Mouse (Mus musculus) frontal cortex, postnatal 25 days (tissue): ENCODE data around the gene Nsf.
"Not testable (repeated sequence)": the region's sequence is repeated elsewhere in the genome, so short reads cannot be mapped to it uniquely, and the experiment has no call there.

Experiments used
- DNase-seq, 2 experiments: peaks; one replicate each; pipeline ENCODE4 v3.0.0; 2022; ENCODE audit warnings: low spot score in 2 of 2

Nsf gene

DNA sequence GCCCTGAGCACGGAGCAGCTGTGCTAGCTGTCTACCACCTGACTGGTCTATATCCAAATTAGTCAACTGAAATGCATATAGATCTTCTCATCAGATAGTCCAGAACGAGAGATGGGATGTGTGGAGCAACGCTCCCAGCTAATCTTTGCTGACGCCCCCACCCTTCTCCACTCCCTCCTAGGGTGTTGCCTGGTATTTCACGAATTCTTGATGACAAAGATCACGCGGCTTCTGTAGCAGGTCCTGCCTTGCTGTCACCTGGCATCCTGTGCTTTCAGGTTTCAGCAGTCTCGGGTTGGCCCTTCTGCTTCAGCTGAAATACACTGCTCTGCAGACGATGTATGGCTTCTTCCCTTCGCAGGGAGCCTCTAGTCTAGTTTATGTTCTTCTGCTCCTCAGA is 61.0 kb downstream of the Nsf start:
- DNase-seq, result no peak

DNA sequence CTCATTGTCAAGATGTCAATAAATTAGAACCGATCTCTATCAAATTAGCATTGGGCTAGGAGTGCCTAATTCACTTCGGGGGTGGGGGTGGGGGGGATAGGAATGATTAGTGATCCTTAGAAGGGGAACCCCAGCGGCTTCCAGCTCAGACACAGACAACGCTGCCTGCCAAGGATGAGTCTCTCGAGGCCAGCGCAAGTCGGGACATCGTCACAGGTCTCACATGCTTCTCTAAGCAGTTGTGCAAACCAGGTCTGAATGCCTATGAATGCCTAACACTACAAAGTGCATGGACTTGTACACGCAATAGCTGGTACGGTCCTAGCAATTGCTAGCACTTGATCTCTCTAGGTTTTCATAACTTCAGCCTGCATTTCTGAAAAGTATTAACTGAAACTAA is 62.1 kb downstream of the Nsf start:
- no peak for DNase-seq

DNA sequence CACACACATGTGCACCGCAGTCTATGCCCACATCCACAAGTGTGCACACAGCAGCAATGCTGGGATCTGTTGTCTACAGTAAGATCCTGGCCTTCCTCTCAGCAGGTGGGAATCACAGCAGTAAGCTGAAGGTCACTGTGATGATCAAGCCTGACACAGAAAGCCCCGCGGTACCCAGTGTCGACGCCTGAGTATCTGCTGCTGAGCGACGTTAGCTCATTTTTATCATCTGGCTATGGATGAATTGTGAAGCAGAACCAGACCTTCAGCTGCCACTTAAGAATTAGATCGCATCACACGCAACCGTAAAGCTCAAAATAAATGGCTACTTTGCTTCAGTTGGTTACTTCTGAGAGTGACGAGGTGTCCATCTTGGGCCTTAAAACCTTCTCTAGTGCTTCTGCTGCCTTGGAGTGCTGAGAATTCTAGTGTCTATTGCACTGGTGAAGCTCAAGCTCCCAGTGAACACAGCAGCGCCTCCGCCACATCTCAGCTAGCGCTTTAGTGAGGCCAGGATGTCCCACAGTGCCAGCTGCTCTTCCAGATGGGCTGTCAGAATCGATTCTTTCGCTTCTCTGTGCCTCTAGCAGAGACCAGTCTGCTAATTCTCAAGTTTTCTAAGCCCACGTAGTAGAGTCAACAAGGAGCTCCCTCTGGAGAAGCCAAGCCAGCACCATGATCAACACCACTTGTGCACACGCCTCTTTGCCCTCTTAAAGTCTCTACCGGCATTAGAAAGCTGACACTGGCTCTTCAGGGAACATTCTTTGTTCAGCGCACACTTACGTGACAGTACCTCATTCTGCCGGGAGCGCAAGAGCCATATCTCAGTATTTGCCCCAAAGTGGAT is 63.3 kb downstream of the Nsf start:
- DNase-seq, result no peak

DNA sequence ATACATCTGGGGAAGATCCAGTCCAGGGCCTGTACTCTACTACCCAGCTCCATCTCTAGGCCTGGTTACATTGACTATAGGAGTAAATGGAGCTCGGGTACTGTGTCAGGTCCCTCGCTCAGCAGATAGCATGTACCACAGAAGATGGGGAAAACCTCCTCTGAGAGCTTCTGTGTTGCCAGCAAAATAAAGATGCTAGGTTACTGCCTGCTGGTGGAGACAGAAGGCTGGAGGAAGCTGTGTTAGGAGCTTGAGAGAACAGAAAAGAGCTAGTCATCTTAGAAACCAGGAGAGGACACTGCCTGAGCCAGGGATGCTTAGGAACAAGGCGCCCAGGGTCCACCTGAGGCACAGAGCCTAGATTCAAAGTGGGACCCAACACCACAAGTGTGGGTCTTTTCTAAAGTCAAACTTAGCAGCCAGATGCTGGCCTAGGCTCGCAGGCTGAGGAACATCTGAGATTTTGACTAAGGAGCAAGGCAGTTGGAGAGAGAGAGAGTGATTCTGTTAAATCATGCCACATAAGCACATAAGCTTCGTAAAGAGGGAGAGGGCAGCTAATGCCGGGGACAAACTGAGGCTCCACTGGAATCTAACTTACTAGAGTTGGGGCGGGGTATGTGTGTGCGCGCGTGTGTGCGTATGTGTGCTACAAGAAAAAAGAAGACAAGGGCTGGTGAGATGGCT is 66.0 kb downstream of the Nsf start:
- no peak for DNase-seq

DNA sequence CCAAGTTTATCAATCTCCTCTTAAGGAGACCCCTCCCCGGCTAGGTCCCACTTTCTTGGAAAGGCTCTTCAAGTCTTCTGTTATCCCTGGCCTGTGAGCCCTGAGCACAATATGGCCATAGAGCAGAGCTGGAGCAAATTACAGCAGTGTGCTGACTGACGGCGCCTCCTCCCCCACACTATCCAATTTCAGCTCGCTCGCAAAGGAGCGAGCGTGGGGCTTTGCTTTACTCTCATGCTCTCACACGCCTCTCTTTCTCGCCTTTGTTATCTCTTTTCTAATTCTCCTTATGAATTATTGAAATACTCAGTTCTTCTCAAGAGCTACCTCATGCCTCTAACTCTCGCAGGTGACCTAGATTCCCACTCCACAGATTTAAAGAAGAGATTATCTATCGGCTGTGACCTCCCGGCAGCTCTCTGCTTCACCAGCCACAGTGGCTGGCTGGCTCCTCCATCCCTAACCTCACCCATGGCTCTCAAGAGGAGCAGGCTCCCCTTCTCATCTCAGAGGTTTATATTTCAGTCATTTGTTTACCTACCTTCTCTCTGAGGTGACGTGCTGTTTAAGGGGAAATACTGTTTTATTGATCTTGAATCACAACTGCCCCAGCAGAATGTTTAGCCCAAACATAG is 69.0 kb downstream of the Nsf start:
- DNase-seq, result no peak

DNA sequence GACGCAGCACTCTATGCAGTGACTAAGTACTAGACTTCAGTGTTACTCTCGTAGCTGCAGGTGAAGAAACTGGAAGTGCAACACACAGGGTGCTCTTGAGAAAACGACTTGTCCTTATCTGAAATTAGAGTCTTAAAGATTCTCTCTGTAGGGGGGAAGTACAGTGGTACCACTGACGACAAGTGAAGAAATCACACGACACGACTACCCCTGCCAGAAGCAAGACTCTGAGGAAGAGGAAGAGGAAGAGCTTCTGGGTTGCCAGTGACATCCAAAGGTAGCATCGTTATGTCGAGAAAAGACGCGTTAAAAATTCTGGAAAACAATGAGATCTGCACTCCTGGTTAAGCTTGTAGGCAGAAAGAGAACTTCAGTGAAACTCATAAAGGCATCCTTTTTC is 70.1 kb downstream of the Nsf start:
- DNase-seq, result no peak

DNA sequence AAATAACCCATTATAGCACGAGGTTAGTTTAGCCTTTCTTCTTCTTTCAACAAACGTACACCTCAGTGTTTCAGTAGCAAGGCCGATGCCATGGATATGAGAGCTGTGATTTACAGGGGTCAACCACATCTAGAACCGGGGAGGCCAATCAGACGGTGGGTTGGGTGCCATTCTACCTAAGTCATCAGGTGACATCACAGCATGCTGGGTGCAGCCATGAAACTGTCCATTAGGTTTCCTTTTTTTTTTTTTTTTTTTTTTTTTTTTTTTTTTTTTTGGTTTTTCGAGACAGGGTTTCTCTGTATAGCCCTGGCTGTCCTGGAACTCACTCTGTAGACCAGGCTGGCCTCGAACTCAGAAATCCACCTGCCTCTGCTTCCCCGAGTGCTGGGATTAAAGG is 74.4 kb downstream of the Nsf start:
- DNase-seq, result not testable (repeated sequence)

DNA sequence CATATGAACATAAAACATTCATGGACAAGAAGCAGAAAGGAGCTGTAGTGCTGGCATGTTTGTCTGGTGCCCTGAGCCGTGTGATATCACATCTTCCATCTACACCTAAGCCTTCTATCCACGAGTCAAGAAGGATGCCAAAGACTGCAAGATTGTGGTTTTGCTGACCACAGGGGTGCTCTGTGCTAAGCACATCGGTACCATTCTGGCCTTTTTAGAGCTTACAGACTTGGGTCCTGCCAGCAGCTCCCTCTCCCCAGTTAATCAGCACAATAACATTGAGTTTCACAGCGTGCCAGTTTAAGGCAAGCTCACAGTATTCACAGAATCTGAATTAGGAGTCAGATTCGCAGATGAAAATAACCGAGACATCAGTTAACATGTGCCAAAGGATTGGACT is 75.4 kb downstream of the Nsf start:
- DNase-seq, result no peak

DNA sequence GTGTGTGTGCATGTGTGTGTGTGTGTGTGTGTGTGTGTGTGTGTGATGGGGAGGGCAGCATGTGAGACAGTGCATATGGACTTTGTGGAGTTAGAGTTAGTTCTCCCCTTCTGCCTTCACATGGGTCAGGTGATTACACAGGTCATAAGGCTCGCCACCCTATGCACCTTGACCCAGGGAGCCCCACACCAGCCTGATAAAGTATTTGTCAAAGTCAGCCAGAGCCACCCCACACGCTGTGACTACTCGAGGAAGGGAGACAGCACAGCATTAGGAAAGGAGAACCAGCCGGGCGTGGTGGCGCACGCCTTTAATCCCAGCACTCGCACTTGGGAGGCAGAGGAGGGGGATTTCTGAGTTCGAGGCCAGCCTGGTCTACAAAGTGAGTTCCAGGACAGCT is 83.5 kb downstream of the Nsf start:
- no peak for DNase-seq

DNA sequence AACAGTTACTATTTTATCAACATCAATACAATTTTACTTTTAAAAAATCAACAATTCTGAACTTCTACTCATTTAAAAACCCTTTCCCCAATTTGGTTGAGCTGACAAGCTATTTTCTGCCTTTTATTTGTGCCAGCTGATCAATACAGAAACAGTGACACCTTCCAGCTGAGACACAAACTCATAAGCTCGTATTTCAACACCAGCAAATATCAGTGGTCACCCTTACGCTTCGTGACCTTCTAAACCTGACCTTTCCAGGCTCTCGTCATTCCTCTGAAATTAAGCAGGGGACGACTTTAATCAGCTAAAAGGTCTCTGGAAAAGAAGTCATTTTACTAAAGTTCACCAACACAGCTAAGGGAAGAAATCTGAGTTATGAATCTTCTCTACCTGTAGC is 86.2 kb downstream of the Nsf start:
- DNase-seq, result no peak

DNA sequence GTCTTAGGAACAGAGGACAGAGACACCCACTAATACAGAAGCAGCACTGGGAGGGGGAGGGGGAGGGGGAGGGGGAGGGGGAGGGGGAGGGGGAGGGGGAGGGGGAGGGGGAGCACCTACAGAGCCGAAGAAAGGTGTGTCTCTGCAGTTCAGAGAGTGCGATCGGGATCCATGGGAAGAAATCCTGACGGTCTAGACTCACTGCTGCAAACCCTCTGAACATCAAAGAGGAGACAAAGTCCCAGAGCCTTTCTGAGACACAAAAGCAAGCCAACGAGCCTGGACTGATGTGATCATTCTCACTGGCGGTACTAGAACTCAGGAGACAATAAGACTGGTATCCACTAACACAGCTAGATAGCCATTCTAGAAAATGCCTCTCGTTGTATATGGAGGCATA is 88.5 kb downstream of the Nsf start:
- DNase-seq, result no peak

DNA sequence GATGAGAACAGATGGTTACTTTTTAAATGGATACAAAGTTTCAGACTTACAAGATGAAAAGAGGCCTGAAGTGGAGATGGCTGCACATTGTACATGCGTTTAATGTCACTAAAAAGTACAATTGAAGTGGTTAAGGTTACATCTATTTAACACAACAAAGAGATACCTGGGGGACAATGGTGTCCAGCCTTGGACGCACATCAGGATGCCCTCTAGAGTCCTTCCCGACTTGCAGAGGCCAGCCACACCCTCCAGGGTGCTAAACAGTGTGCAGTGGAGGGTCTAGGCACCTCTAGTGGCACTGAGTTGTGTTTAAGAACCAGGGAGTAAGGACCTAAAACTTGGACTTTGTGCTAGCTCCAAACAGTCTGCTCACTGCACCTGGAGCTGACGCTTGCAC is 89.4 kb downstream of the Nsf start:
- no peak for DNase-seq

DNA sequence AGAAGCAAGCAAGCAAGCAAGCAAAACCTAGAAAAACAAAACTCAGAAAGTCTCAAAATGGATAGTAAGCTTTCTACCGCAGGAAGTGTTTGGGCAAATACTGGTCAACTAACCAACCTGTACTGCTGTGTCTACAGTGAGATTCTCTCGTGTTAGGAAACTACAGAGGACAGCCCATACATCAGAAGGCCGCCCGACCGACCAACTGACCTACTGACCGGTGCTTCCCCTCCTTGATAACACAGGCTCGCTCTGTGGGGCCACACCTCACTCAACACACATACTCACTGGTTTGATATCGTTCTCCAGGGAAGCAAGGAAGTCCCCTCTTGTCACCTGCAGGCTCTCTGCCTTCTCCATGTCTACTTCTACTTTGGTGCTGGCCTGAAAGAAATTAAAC is 90.9 kb downstream of the Nsf start:
- no peak for DNase-seq

DNA sequence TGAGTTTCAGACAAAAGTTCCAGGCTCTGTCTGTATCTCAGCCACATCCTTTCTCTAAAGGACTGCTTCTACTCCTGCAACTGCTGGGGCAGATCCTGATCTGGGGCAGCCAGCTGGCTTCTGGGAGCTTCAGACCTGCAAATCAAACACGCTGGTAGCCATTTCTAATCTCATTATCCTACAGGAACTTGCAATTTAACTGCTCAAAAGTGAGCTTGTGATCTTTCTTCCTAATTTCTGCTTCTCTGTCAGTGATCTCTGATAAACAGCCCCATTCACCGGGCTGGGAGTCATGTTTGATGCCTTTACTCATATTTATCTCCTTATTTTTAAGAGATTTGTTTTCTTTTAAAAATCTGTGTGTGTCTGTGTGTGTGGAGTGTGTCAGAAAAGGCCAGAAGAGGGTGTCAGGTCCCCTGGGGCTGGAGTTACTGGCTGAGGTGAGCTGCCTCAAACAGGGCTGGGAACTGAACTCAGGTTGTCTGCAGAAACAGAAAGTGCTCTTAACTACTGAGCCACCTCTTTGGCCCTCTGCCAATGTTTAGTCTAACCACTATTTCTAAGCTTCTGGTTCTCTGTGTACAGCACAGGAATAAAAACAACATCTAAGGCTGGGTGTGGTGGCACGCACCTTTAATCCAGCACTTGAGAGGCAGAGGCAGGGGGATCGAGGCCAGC is 93.8 kb downstream of the Nsf start:
- no peak for DNase-seq

DNA sequence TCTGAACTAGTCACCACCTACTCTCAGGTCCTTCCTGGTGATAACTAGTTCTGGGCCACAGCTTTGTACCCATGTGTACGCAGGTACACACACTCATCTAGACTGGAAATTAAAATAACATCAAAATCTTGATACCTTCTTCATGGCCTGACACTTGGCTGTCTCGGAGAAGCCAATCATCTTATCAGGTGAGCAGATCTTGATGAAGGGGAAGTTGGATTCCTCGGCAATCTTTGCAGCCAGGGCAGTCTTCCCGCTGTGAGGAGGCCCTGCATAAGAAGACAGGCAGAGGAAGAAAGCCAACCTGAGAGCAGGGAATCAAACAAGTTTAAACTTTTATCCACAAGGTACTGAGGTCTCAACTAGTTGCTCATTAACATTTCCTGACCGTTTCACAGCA is 95.1 kb downstream of the Nsf start:
- no peak for DNase-seq

DNA sequence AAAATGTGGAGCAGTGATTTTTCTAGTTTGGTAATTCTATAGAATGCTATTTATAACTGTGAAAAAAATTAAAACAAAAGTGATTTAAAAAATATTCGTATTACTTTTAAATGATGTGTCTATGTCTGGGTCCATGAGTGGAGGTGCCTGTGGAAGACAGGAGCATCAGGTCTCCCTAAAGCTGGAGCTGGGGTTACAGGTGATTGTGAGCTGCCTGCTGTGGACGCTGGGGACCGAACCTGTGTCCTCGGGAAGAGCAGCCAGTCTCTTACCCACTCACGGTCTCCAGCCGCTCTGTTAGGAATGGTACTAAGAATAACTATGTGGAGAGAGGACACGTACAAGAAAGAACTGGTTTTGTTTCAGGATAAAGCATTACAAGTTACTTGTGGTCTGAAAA is 97.2 kb downstream of the Nsf start:
- no peak for DNase-seq

DNA sequence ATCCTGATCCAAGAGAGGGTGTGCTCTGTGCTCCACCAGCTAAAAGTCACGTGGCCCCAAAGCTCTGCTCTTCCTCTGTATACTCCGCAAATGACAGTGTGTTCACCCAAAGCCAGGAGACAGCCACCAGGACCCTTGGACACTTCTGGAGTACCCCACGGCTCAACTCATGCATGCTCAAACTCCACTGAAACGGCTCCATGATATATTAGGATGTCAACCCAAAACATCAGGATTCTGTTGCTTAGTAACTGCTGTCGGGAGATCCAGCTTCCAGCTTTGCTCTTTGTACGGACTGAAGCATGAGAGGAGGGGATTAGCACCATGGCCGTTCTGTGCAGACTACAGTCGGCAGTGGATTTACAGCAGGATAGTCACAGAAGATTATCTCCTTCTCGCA is 99.6 kb downstream of the Nsf start:
- DNase-seq, result no peak

DNA sequence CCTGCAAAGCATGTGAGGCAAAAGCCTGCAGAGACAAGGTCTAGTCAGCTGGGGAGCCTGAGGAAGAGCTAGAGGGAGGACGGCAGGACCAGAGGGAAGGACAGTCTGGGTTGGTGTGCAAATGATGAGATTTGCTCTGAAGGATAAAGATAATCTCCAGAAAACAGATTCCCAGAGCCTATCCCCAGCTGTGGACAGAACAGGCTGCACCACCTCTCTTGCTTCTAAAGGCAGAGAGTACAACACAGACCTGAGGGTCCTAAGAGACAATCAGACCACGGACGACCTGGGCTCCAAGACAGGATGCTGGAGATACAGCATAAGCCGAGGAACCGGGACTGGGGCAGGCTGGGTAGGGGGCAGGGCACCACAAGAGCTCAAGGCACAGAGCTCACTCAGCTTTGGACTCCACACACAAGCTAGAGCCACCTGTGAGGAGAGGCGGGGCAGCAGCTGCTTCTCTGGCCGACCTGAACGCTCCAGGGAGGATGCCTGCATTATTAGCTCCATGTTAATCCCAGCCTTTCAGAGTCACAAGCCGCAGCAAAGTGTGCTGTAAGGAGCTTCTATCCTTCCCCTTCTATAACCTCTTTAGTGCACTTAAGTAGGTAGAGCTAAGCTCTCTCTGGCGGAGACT is 100.5 kb downstream of the Nsf start:
- no peak for DNase-seq

DNA sequence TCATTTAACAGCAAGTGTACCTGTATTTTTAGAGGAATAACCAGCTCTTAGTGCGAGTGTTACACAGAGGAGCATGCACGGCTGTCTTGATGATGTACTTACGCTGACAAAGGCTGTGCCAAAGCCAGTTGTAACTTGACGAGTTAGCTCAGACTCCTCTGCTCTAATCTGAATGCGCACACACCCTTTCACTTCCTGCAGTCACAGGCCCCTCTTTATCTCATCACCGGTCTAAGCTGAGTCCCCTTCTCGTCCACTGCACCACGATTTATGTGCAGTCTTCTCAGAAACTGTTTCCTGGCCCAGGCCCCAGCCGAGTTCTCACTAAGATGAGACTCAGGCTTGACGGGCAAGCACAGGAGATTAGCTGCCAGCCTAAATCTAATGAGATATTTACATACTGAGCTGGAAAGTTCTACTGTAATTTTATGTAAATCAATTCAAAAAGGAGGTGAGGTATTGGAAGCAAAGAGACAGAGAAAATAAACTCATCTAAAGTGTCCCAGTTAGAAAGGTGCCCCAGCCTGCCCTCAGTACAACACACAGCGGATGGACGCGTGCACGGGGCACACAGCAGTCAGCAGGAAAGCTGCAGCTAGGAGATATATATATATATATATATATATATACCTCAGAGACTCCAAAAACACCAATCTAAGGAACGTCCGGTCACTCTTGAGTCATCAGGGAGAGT is 101.1 kb downstream of the Nsf start:
- no peak for DNase-seq

DNA sequence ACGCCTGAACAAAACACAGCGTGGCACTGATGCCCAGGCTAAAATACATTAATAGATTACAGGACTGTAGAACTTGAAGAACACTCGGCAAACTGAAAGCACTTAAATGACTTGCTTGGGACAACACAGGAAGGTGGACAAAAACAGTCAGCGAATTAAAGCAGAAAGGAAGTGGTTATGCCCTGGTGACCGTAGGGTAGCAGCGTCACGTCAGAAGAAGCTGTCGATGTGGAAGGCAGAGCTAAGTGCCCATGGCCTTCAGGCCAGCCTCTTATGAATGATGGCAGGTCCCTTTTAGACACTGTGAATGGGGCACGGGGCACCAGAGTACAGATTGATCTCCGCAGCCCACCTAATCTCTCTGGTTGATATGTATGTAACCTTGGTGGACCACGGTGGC is 105.6 kb downstream of the Nsf start:
- DNase-seq, result no peak

DNA sequence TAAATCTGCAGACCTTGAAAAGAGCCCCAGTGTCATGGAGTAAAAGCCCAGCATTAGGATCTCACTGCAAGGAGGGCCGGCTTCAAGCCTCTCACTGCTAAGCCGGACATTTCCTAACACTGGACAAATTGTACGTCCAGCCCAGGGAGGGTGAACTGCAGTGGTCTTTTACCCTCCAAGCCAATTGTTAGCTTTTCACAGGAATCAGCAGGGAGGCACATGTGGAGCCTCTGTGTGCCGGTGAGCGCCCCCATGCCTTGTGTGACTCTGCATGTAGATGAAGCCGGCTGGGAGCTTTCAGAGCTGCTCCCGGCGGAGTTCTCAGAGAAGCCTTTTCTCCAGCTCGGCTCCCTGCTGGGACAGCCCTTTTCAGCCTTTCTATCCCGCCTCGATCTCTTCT is 113.0 kb downstream of the Nsf start:
- DNase-seq, result no peak
